Mouse (Mus musculus): ENCODE results near the gene Asah2.

- TF ChIP-seq POLR2A (IDR thresholded peaks at IDR 0.05; ENCODE audit: control insufficient read depth, extremely low read depth, insufficient read depth, low read length, poor library complexity) (no peak), CTCF (IDR thresholded peaks at IDR 0.05; ENCODE audit: borderline replicate concordance, control insufficient read depth, extremely low read depth, insufficient read depth, low read length, poor library complexity) (no peak)
Observed at GRCm38 (mm10) chr19:32070340-32070739, 37.7 kb downstream of the Asah2 start.

Measured in thymus, adult 2 months (tissue).